Mouse (Mus musculus) intestine, embryonic 15.5 days (tissue): ENCODE measurements around the gene Ghrh. TPM values are rescaled to one million over a fixed set of nuclear protein-coding genes. Genes with fewer than 3 reads are reported as not detected.

Experiments used
- ATAC-seq: fragments of 200-750 bp; cut with Nextera tagmentation; 2 replicates; pipeline ENCODE4 v1.8.0; 2017; ENCODE audit warnings: moderate TSS enrichment, moderate library complexity
- H3K27ac ChIP-seq: fragments of 300-500 bp; sonication (generic); 2 replicates; pipeline ENCODE4 v1.5.1; 2015; ENCODE audit warnings: mild to moderate bottlenecking, inconsistent platforms
- H3K27me3 ChIP-seq: fragments of 300-500 bp; sonication (generic); replicated peaks from 2 replicates; pipeline ENCODE4 v1.6.1; 2015; ENCODE audit warnings: inconsistent platforms
- H3K36me3 ChIP-seq: fragments of 300-500 bp; sonication (generic); 2 replicates; pipeline ENCODE4 v1.6.1; 2015; ENCODE audit warnings: inconsistent platforms
- H3K4me1 ChIP-seq: fragments of 300-500 bp; sonication (generic); replicated peaks from 2 replicates; pipeline ENCODE4 v1.6.1; 2015; ENCODE audit warnings: inconsistent platforms
- H3K4me2 ChIP-seq: fragments of 300-500 bp; sonication (generic); replicated peaks from 2 replicates; pipeline ENCODE4 v1.6.1; 2015; ENCODE audit warnings: mild to moderate bottlenecking, inconsistent platforms
- H3K4me3 ChIP-seq: fragments of 300-500 bp; sonication (generic); replicated peaks from 2 replicates; pipeline ENCODE4 v1.5.1; 2015; ENCODE audit warnings: inconsistent platforms
- H3K9ac ChIP-seq: fragments of 300-500 bp; sonication (generic); 2 replicates; pipeline ENCODE4 v1.6.1; 2015; ENCODE audit warnings: inconsistent platforms
- H3K9me3 ChIP-seq: fragments of 300-500 bp; sonication (generic); 2 replicates; pipeline ENCODE4 v1.6.1; 2016; ENCODE audit warnings: inconsistent platforms
- WGBS: fragments of 180-500 bp; shearing (Covaris S2); methylation state at CpG from one replicate; pipeline ENCODE4 v1.1.7; 2015; 5-methylcytosine and 5-hydroxymethylcytosine counted together
- polyA plus RNA-seq: library from polyadenylated mRNA; unstranded; fragments of >200 nt; fragmentation: Nextera tagmentation; extraction: Ambion mirVana; gene quantifications from 2 replicates; pipeline ENCODE4 v1.2.1, GENCODE M21; 2015

The Ghrh gene
- polyA plus RNA-seq, 1 experiment from 2014 or later: 0.64 TPM

- Histone ChIP-seq H3K4me1 (no peaks in the 10 kb centered on the region), H3K27me3 (no peaks in the 10 kb centered on the region), H3K9ac (no peak overlapping the region), H3K9me3 (no peaks in the 10 kb centered on the region), H3K4me3 (no peak overlapping the region), H3K36me3 (peaks cover 56% of the 10 kb centered on the region), H3K4me2 (no peak overlapping the region), H3K27ac (no peak overlapping the region)
- 79% methylated on average over 14 of the region's 14 CpGs for WGBS
- no peak for ATAC-seq
Measured at GRCm38 (mm10) chr2:157316358-157316933, 30.9 kb downstream of the Ghrh start.

GRCm38 (mm10) chr2:157315486-157315885 is 31.8 kb downstream of the Ghrh start:
- H3K27ac ChIP-seq: no peak overlapping the region
- H3K36me3 ChIP-seq: peaks cover 55% of the 10 kb centered on the region
- 87% methylated on average over 6 of the region's 6 CpGs for WGBS
- H3K4me1 ChIP-seq: no peaks in the 10 kb centered on the region
- H3K4me3 ChIP-seq: no peak overlapping the region
- no peak for ATAC-seq
- H3K4me2 ChIP-seq: no peak overlapping the region
- H3K9ac ChIP-seq: no peak overlapping the region
- H3K9me3 ChIP-seq: no peaks in the 10 kb centered on the region
- H3K27me3 ChIP-seq: no peaks in the 10 kb centered on the region

GRCm38 (mm10) chr2:157314310-157314709 is 33.0 kb downstream of the Ghrh start:
- no peak for ATAC-seq
- H3K27me3 ChIP-seq: no peaks in the 10 kb centered on the region
- no peaks in the 10 kb centered on the region for H3K4me1 ChIP-seq
- H3K4me3 ChIP-seq: no peak overlapping the region
- no peak overlapping the region for H3K9ac ChIP-seq
- no peak overlapping the region for H3K27ac ChIP-seq
- H3K36me3 ChIP-seq: peaks cover 54% of the 10 kb centered on the region
- H3K4me2 ChIP-seq: no peak overlapping the region
- no peaks in the 10 kb centered on the region for H3K9me3 ChIP-seq
- WGBS: 83% methylated on average over 7 of the region's 7 CpGs

GRCm38 (mm10) chr2:157313718-157314117 is 33.6 kb downstream of the Ghrh start:
- Histone ChIP-seq H3K27ac (no peak overlapping the region), H3K9me3 (no peaks in the 10 kb centered on the region), H3K36me3 (peaks cover 54% of the 10 kb centered on the region), H3K9ac (no peak overlapping the region), H3K4me2 (no peak overlapping the region), H3K4me1 (no peaks in the 10 kb centered on the region), H3K4me3 (no peak overlapping the region), H3K27me3 (no peaks in the 10 kb centered on the region)
- no peak for ATAC-seq
- 84% methylated on average over 3 of the region's 3 CpGs for WGBS

- Histone ChIP-seq H3K27me3 (no peaks in the 10 kb centered on the region), H3K36me3 (peaks cover 31% of the 10 kb centered on the region), H3K4me1 (peaks cover 1% of the 10 kb centered on the region), H3K4me3 (no peak overlapping the region), H3K9me3 (no peaks in the 10 kb centered on the region), H3K27ac (no peak overlapping the region), H3K9ac (no peak overlapping the region), H3K4me2 (no peak overlapping the region)
- no peak for ATAC-seq
- 92% methylated on average over 6 of the region's 6 CpGs for WGBS
Measured at GRCm38 (mm10) chr2:157310963-157311637, 36.2 kb downstream of the Ghrh start.

GRCm38 (mm10) chr2:157309611-157310010 is 37.7 kb downstream of the Ghrh start:
- no peak overlapping the region for H3K4me2 ChIP-seq
- no peak for ATAC-seq
- no peak overlapping the region for H3K27ac ChIP-seq
- WGBS: 92% methylated on average over 8 of the region's 8 CpGs
- no peaks in the 10 kb centered on the region for H3K27me3 ChIP-seq
- no peak overlapping the region for H3K9ac ChIP-seq
- H3K4me3 ChIP-seq: no peak overlapping the region
- H3K9me3 ChIP-seq: no peaks in the 10 kb centered on the region
- peaks cover 22% of the 10 kb centered on the region for H3K36me3 ChIP-seq
- peaks cover 6% of the 10 kb centered on the region for H3K4me1 ChIP-seq

GRCm38 (mm10) chr2:157308273-157308917 is 38.9 kb downstream of the Ghrh start:
- Histone ChIP-seq H3K9me3 (no peaks in the 10 kb centered on the region), H3K27ac (peak overlapping the region; percentile 69), H3K36me3 (peaks cover 25% of the 10 kb centered on the region), H3K9ac (no peak overlapping the region), H3K4me3 (no peak overlapping the region), H3K4me2 (no peak overlapping the region), H3K4me1 (peaks cover 6% of the 10 kb centered on the region), H3K27me3 (no peaks in the 10 kb centered on the region)
- 49% methylated on average over 2 of the region's 2 CpGs for WGBS
- ATAC-seq: peak; percentile 75

- no peak overlapping the region for H3K4me2 ChIP-seq
- no peaks in the 10 kb centered on the region for H3K27me3 ChIP-seq
- H3K9ac ChIP-seq: no peak overlapping the region
- H3K4me3 ChIP-seq: no peak overlapping the region
- H3K4me1 ChIP-seq: peaks cover 6% of the 10 kb centered on the region
- ATAC-seq: no peak
- peak overlapping the region; percentile 69 for H3K27ac ChIP-seq
- no peaks in the 10 kb centered on the region for H3K9me3 ChIP-seq
- WGBS: 61% methylated on average over 4 of the region's 4 CpGs
- peaks cover 21% of the 10 kb centered on the region for H3K36me3 ChIP-seq
Measured at GRCm38 (mm10) chr2:157307715-157308265, 39.5 kb downstream of the Ghrh start.

GRCm38 (mm10) chr2:157306091-157307032 is 40.9 kb downstream of the Ghrh start:
- H3K36me3 ChIP-seq: peaks cover 22% of the 10 kb centered on the region
- peak; percentile 72 for ATAC-seq
- peak overlapping the region; percentile 64 for H3K27ac ChIP-seq
- no peak overlapping the region for H3K4me3 ChIP-seq
- no peaks in the 10 kb centered on the region for H3K27me3 ChIP-seq
- 35% methylated on average over 7 of the region's 7 CpGs for WGBS
- H3K9me3 ChIP-seq: no peaks in the 10 kb centered on the region
- no peak overlapping the region for H3K4me2 ChIP-seq
- H3K9ac ChIP-seq: no peak overlapping the region
- H3K4me1 ChIP-seq: peaks cover 6% of the 10 kb centered on the region

- no peak for ATAC-seq
- H3K4me2 ChIP-seq: no peak overlapping the region
Measured at GRCm38 (mm10) chr2:157303096-157303495, 44.2 kb downstream of the Ghrh start.

GRCm38 (mm10) chr2:157300051-157300450 is 47.3 kb downstream of the Ghrh start:
- no peak overlapping the region for H3K27ac ChIP-seq
- no peak for ATAC-seq
- H3K4me2 ChIP-seq: no peak overlapping the region
- H3K4me1 ChIP-seq: no peaks in the 10 kb centered on the region
- no peak overlapping the region for H3K9ac ChIP-seq
- no peaks in the 10 kb centered on the region for H3K27me3 ChIP-seq
- WGBS: 91% methylated on average over 6 of the region's 6 CpGs
- H3K4me3 ChIP-seq: no peak overlapping the region
- H3K36me3 ChIP-seq: peaks cover 58% of the 10 kb centered on the region
- H3K9me3 ChIP-seq: no peaks in the 10 kb centered on the region

More at GRCm38 (mm10) chr2:157303096-157303495, 44.2 kb downstream of the Ghrh start:
- H3K9me3 ChIP-seq: no peaks in the 10 kb centered on the region
- WGBS: 80% methylated on average over 9 of the region's 9 CpGs
- H3K27ac ChIP-seq: no peak overlapping the region
- peaks cover 43% of the 10 kb centered on the region for H3K36me3 ChIP-seq
- H3K9ac ChIP-seq: no peak overlapping the region
- no peak overlapping the region for H3K4me3 ChIP-seq
- H3K27me3 ChIP-seq: no peaks in the 10 kb centered on the region
- peaks cover 6% of the 10 kb centered on the region for H3K4me1 ChIP-seq
